Comparison of ENCODE assay signal across 22 mouse cellular contexts in genomic region chr16:7937167-7937566, GRCm38 (mm10).
DNase-seq lines count a peak whose midpoint lies in the region; ATAC-seq and TF ChIP-seq lines count a peak whose summit lies in the region.
"Had no signal": no experiment of that assay in that cellular context is flagged by ENCODE, and none has a peak within 500 bp of the region (broad histone marks: within the 10 kb centered on the region; RNA-seq: fewer than 3 reads in every experiment).

No protein-coding gene starts in this region.

- no peak overlapping the region for H3K4me2 ChIP-seq in hindbrain, embryonic 14.5 days (replicated peaks)
- H3K4me2 ChIP-seq: forebrain, embryonic 12.5 days; heart, embryonic 13.5 days; liver, embryonic 12.5 days; lung, embryonic 14.5 days; midbrain, embryonic 13.5 days had no signal

- DNase-seq in cerebellum, adult 11 months, result peak; percentile 12
- DNase-seq in brain, embryonic 14.5 days (ENCODE audit: low read depth), result peak; percentile 29
- peak; percentile 63 to 69 for DNase-seq in cerebellum, postnatal 25 days
- peak; percentile 67 for DNase-seq in hindbrain, embryonic 14.5 days (ENCODE audit: low spot score)
- DNase-seq in heart, postnatal 25 days (ENCODE audit: low spot score), result no peak
- no peak for DNase-seq in right cerebral cortex, postnatal 14 days
- DNase-seq: gastrocnemius, postnatal 36 days; heart, postnatal 4 days; lung, embryonic 14.5 days; right cerebral cortex, postnatal 25 days; thymus, postnatal 14 days had no signal

- no peaks in the 10 kb centered on the region for H3K9me3 ChIP-seq in hindbrain, embryonic 14.5 days (ENCODE audit: control insufficient read depth, low read length)
- H3K9me3 ChIP-seq: forebrain, embryonic 12.5 days; heart, embryonic 13.5 days; liver, embryonic 12.5 days; midbrain, embryonic 13.5 days had no signal

- no peak for TF ChIP-seq CTCF in brain, embryonic 14.5 days (IDR thresholded peaks at IDR 0.05; ENCODE audit: borderline replicate concordance, extremely low read depth, insufficient read depth, insufficient read length)

- no peaks in the 10 kb centered on the region for H3K4me1 ChIP-seq in hindbrain, embryonic 14.5 days (replicated peaks; ENCODE audit: control insufficient read depth, insufficient read depth, low read length)
- H3K4me1 ChIP-seq: forebrain, embryonic 12.5 days; heart, embryonic 13.5 days; liver, embryonic 12.5 days; midbrain, embryonic 13.5 days had no signal

- H3K27me3 ChIP-seq in hindbrain, embryonic 14.5 days (ENCODE audit: control insufficient read depth, insufficient read depth, low read length), result no peaks in the 10 kb centered on the region
- H3K27me3 ChIP-seq: forebrain, embryonic 12.5 days; liver, embryonic 12.5 days; midbrain, embryonic 13.5 days had no signal

- H3K36me3 ChIP-seq in hindbrain, embryonic 14.5 days (replicated peaks; ENCODE audit: control insufficient read depth, insufficient read depth), result no peaks in the 10 kb centered on the region
- H3K36me3 ChIP-seq: forebrain, embryonic 12.5 days; G1E; heart, embryonic 13.5 days; liver, embryonic 12.5 days; midbrain, embryonic 13.5 days had no signal

- WGBS in hindbrain, embryonic 14.5 days, result 24% methylated on average over 5 of the region's 5 CpGs

- H3K9ac ChIP-seq in hindbrain, embryonic 14.5 days, result no peak overlapping the region
- H3K9ac ChIP-seq: forebrain, embryonic 12.5 days; heart, embryonic 13.5 days; liver, embryonic 12.5 days; lung, embryonic 14.5 days; midbrain, embryonic 13.5 days had no signal

- H3K27ac ChIP-seq in hindbrain, embryonic 14.5 days, result no peak overlapping the region
- H3K27ac ChIP-seq: forebrain, embryonic 12.5 days; heart, embryonic 13.5 days; liver, embryonic 12.5 days; macrophage; midbrain, embryonic 13.5 days; stomach, postnatal 0 days had no signal

- H3K4me3 ChIP-seq in hindbrain, embryonic 14.5 days (replicated peaks; ENCODE audit: low read length), result no peak overlapping the region
- H3K4me3 ChIP-seq: forebrain, embryonic 12.5 days; heart, embryonic 13.5 days; liver, embryonic 12.5 days; midbrain, embryonic 13.5 days had no signal

- ATAC-seq in cerebellum, adult (ENCODE audit: insufficient number of reproducible peaks, low FRiP score, low TSS enrichment), result no peak; the same call in 1 of the 2 replicates
- ATAC-seq in hindbrain, embryonic 14.5 days (ENCODE audit: low FRiP score), result peak; percentile 46; the same call in 1 of the 2 replicates
- no peak for ATAC-seq in erythroblast, adult 5-6 weeks (replicated peaks; ENCODE audit: low FRiP score, poor library complexity, severe bottlenecking)
- ATAC-seq: CD4-positive, CD25-positive, alpha-beta regulatory T cell, adult 4 months; intestine, postnatal 0 days; liver, embryonic 12.5 days; midbrain, embryonic 13.5 days had no signal

- intact Hi-C loops in heart, postnatal 25 days (cut with DNase I), result no loop called here

- no peak for TF ChIP-seq POLR2A in brain, embryonic 14.5 days (IDR thresholded peaks at IDR 0.05; ENCODE audit: borderline replicate concordance, extremely low read depth, insufficient read depth, insufficient read length, poor library complexity, severe bottlenecking)

Comparison
In these comparisons a context has a peak if more than half of its experiments do, and no peak if none do; other contexts are left out.
1. DNase-seq: peak in cerebellum, adult 11 months (single experiment), brain, embryonic 14.5 days (single experiment), cerebellum, postnatal 25 days (2 of 2) and hindbrain, embryonic 14.5 days (single experiment); none in heart, postnatal 25 days (single experiment) and right cerebral cortex, postnatal 14 days (single experiment).